Mouse (Mus musculus) forelimb bud, embryonic 11.5 days (tissue): Measurements from ENCODE around the gene H2al2b.
"Not testable (repeated sequence)": the region's sequence is repeated elsewhere in the genome, so short reads cannot be mapped to it uniquely, and the experiment has no call there.

Experiments used
- DNase-seq: peaks from one replicate; pipeline ENCODE4 v3.0.0-alpha.2; 2012; ENCODE audit warnings: low read depth, low spot score

The H2al2b gene

GRCm38 (mm10) chrY:2720574-2720973 lies at the start of gene H2al2b:
Gene H2al2b, minus strand, starts transcription at chrY:2720674.
- DNase-seq: not testable (repeated sequence)
